Mouse (Mus musculus) heart, postnatal 36 days (tissue): ENCODE measurements around the gene Ndufc2. TPM values are rescaled to one million over a fixed set of nuclear protein-coding genes. Genes with fewer than 3 reads are reported as not detected.
A peak's percentile ranks its signal among the peaks of the same experiment; 100 is the strongest.

Experiments used
- DNase-seq, 2 experiments: peaks; one replicate each; pipeline ENCODE4 v3.0.0; 2021 to 2022
- intact Hi-C: fragments of 180-260 bp; cut with DNase I; formaldehyde crosslinking; loops from one replicate; pipeline ENCODE4 v1.15.1; 2025
- total RNA-seq, 2 experiments: library from RNA; stranded (reverse); gene quantifications; 2 replicates each; pipeline ENCODE4 v1.2.3; 2021

Ndufc2 gene
- total RNA-seq, 2 experiments from 2014 or later, result 475 to 537 TPM

DNA sequence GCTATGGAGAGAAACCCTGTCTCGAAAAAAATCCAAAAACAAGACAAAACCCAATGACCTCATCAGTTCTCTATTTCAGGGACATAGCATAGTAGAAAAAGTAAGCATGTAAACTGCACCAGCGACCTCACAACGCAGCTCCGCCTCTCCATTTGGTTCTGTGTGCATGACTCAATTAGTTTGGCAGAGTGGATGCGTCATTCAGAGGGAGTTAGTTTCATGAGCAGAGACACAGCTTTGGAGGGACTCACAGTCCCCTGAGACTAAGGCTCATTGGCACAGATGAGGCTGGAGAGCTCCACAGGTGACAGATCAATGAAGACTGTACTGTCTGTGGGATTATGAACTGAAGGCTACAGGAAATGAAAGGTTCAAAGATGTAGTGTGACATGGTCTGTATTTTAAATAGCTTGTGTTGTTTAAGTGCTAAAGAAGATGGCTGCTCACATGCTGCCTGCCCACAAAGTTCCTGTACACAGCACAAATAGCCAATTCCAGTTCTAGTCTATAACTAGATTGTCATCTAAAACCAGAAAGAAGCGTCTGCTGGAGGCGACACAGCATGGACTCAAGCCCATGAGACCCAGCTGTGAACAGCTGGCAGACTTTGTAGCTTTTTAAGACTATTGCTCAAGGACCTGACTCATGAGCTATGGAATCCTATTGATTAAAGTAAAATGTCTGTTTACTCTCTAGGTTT lies 13.5 kb upstream of the Ndufc2 start:
- peak in 1 of 2 experiments; percentile 51 for DNase-seq
- intact Hi-C loops, result no loop called here

DNA sequence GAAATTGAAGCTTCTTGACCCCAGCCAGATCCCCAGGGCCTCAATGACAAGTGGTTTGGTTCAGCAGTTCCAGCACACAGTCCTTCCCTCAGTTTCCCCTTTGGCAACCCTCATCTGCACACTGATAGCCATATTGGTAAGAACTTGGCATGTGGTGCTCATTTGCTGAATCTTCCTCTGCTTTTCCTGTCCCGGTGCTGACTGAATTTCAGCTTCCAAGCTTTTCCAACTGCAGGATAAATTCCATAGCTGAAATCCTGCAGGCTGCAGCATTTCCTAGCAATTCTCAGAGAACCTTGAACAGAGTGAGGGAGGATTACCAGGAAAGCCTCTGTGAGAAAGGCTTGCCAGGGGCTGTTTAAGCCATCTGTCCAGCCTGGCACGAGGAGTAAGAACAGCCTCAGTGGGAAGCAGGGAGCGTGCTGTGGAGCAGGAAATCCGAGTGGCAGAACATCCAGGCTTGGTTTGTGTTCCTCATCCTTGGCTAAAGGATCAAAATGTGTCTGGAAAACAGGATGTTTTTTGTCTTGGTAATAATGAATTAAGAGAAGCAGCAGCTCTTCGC lies 12.9 kb upstream of the Ndufc2 start:
- peak; percentile 40 to 52 for DNase-seq
- intact Hi-C loops, result no loop called here

GRCm38 (mm10) chr7:97387561-97388147 lies 12.1 kb upstream of the Ndufc2 start:
- intact Hi-C loops, result no loop called here
- no peak for DNase-seq

- DNase-seq, result no peak
- intact Hi-C loops, result no loop called here
Measured at GRCm38 (mm10) chr7:97388541-97388940, 11.3 kb upstream of the Ndufc2 start.

DNA sequence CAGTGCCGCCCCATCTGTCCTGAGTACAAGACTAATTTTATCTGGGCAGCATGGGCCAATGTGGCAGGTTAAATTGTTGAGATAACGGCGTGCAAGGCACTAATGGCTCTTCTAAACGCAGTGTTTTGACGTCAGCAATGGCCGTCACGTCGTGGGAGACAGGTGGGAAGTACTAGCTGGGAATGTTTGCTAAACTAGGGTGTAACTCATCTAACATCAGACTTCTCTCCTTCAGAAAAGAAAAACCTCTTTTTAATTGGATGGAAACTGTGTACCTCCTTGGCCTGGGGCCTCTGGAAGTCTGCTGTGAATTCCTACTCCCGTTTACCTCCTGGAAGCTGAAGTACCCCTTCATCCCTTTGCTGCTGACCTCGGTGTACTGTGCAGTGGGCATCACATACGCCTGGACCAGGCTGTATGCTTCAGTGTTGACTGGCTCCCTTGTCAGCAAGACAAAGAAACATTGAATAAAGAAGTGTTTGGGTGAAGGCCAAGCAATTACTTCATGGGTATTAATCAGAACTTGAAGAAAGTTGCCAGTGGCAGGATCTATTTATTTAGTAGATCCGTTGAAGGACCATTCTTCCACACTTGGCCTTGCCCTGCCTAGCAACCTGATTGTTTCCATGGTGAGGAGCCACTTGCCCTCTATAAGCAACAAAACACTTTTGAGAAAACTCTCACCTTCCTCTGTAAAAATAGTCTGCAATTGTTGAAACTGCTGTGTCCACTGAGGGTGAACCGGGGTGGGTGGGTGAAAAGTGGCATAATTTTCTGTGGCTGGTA lies 8.3 kb upstream of the Ndufc2 start:
- no peak for DNase-seq
- intact Hi-C loops, result no loop called here

DNA sequence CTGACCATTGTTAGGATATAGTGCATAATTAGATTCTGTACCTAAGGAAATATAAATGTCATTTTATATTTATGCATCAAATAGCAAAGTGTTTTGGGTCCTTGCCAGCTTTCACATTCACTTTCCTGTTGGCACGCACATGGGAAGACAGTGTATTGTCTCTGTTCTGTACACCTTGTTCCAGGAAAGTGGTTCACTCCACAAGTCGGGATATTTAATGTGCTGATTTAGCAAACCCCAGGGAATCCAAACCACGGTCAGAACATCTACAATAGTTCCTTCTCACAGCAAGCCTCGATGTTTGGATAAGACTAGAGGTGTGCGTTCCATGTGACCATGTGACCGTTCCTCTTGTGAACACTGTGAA lies 7.7 kb upstream of the Ndufc2 start:
- DNase-seq, result no peak
- intact Hi-C loops, result no loop called here

- DNase-seq, result no peak
- intact Hi-C loops, result no loop called here
Measured at GRCm38 (mm10) chr7:97394375-97394774, 5.4 kb upstream of the Ndufc2 start.

GRCm38 (mm10) chr7:97398943-97399342 lies 860 bp upstream of the Ndufc2 start:
- no peak for DNase-seq
- intact Hi-C loops, result no loop called here

DNA sequence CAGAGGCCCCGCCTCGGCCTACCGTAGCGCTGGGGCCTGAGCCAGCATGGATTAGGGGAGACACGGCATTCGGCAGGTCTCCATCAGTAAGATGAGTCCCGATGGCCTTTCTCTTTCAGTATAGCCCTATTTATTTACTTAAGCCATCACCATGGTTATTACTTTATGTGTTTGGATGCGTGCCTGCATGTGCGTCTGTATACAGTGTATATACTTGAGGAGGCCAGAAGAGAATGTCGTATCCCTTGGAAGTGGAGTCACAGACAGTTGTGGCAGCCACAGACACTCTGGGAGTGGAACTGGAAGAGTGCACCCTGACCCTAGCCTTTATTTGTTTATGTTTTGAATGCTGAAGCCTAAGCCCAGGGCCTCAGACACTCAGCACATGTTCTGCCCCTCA lies 7.3 kb downstream of the Ndufc2 start:
- intact Hi-C loops, result no loop called here

GRCm38 (mm10) chr7:97411106-97411505 lies 11.3 kb downstream of the Ndufc2 start:
- intact Hi-C loops, result no loop called here
- no peak for DNase-seq

More for the DNA sequence above, 7.3 kb downstream of the Ndufc2 start:
- no peak for DNase-seq

- intact Hi-C loops, result no loop called here
- DNase-seq, result no peak
Measured at GRCm38 (mm10) chr7:97411575-97411974, 11.8 kb downstream of the Ndufc2 start.

- DNase-seq, result no peak
- intact Hi-C loops, result no loop called here
Measured at GRCm38 (mm10) chr7:97413981-97414380, 14.2 kb downstream of the Ndufc2 start.

GRCm38 (mm10) chr7:97414426-97414825 lies 14.6 kb downstream of the Ndufc2 start:
- DNase-seq, result peak; percentile 49 to 51

GRCm38 (mm10) chr7:97414915-97415687 lies 15.3 kb downstream of the Ndufc2 start:
- no peak for DNase-seq
- intact Hi-C loops, result no loop called here

More at GRCm38 (mm10) chr7:97414426-97414825, 14.6 kb downstream of the Ndufc2 start:
- intact Hi-C loops, result no loop called here

GRCm38 (mm10) chr7:97416473-97416872 lies 16.7 kb downstream of the Ndufc2 start:
- no peak for DNase-seq
- intact Hi-C loops, result no loop called here

- intact Hi-C loops, result no loop called here
- peak; percentile 72 to 76 for DNase-seq
Measured at GRCm38 (mm10) chr7:97416906-97417777, 17.3 kb downstream of the Ndufc2 start, which contains the start of gene Thrsp. Gene Thrsp (minus strand): TSS chr7:97417730.

DNA sequence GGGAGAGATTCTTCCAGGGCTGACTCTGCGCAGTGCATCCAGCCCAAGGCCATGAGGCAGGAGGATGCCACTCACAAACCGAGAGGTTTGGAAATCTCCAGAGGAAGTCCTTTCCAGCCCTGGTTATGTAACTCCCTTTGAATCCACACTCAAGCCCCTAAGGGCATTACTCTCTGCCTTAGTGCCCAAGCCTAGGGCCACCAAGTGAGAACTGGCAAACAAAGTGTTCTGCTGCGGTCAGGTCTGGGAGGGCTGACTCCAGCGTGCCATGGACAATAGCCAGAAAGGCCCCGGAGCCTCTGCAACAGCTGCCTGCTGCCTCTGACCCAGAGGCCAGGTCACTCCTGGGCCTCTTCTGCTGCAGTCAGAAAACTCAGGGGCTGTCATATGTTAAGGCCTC lies 18.9 kb downstream of the Ndufc2 start:
- intact Hi-C loops, result no loop called here
- DNase-seq, result no peak

DNA sequence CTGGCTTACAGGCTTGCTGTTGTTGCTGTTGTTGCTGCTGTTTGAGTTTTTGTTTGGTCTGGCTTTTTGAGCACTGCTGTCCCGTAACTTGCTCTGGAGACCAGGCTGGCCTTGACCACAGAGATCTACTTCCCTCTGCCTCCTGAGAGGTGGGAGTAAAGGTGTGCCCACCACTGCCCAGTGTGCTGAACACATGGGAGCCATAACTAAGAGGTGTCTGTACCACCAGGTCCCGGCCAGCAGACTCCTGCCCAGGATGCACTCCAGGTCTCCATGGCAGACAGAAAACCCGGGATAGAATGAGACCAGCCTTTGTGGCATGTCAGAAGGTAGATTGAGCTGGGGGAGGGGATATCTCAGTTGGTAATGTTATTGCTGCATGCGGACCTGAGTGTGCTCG lies 19.4 kb downstream of the Ndufc2 start:
- intact Hi-C loops, result no loop called here
- DNase-seq, result no peak

DNA sequence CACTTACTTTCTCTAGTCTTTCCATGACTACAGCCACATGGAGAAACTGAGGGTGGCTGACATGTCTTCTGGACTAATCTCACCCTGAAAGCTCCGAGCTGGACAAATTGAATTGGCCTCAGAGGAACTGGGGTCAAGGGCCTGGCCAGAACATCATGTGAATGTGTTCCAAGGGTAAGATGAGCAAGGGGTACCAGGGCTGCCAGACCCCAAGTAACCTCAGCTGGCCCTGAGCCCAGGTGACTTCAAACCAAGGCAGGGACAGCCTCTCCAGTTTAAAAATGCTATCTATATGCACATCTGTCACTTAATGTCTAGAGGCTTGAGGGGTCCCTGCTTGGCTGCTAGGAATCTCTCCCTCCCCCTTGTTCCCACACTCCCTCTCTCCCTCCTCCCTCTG lies 20.6 kb downstream of the Ndufc2 start:
- intact Hi-C loops, result loop anchor here (5.0 kb wide), 1 partner anchor 157 kb away; the partner anchor contains the start of genes Aamdc and Rsf1
- no peak for DNase-seq
